Mouse (Mus musculus) neural tube, embryonic 12.5 days (tissue): ENCODE results near the gene Pla2g3. TPM values are rescaled to one million over a fixed set of nuclear protein-coding genes. Genes with fewer than 3 reads are reported as not detected.

ENCODE experiments used
- ATAC-seq: fragments of 200-750 bp; cut with Nextera tagmentation; 2 replicates; pipeline ENCODE4 v1.8.0; 2017; ENCODE audit warnings: low read depth, mild to moderate bottlenecking, moderate TSS enrichment, moderate library complexity; ENCODE audit not compliant: low FRiP score
- H3K27ac ChIP-seq: fragments of 300-500 bp; sonication (generic); 2 replicates; pipeline ENCODE4 v1.5.1; 2016
- H3K27me3 ChIP-seq: fragments of 300-500 bp; sonication (generic); replicated peaks from 2 replicates; pipeline ENCODE4 v1.6.1; 2016; ENCODE audit warnings: mild to moderate bottlenecking
- H3K36me3 ChIP-seq: fragments of 300-500 bp; sonication (generic); 2 replicates; pipeline ENCODE4 v1.6.1; 2016; ENCODE audit warnings: mild to moderate bottlenecking
- H3K4me1 ChIP-seq: fragments of 300-500 bp; sonication (generic); 2 replicates; pipeline ENCODE4 v1.6.1; 2016
- H3K4me2 ChIP-seq: fragments of 300-500 bp; sonication (generic); replicated peaks from 2 replicates; pipeline ENCODE4 v1.6.1; 2016; ENCODE audit warnings: mild to moderate bottlenecking
- H3K4me3 ChIP-seq: fragments of 300-500 bp; sonication (generic); 2 replicates; pipeline ENCODE4 v1.5.1; 2016
- H3K9ac ChIP-seq: fragments of 300-500 bp; sonication (generic); 2 replicates; pipeline ENCODE4 v1.6.1; 2016; ENCODE audit warnings: mild to moderate bottlenecking
- H3K9me3 ChIP-seq: fragments of 300-500 bp; sonication (generic); 2 replicates; pipeline ENCODE4 v1.6.1; 2016; ENCODE audit warnings: mild to moderate bottlenecking
- WGBS: fragments of 180-500 bp; shearing (Covaris S2); methylation state at CpG from one replicate; pipeline ENCODE4 v1.1.7; 2016; 5-methylcytosine and 5-hydroxymethylcytosine counted together
- polyA plus RNA-seq: library from polyadenylated mRNA; unstranded; fragments of >200 nt; fragmentation: Nextera tagmentation; extraction: Ambion mirVana; gene quantifications from 2 replicates; pipeline ENCODE4 v1.2.1, GENCODE M21; 2016

Gene Pla2g3
- polyA plus RNA-seq, 1 experiment from 2014 or later = 1.3 TPM

DNA sequence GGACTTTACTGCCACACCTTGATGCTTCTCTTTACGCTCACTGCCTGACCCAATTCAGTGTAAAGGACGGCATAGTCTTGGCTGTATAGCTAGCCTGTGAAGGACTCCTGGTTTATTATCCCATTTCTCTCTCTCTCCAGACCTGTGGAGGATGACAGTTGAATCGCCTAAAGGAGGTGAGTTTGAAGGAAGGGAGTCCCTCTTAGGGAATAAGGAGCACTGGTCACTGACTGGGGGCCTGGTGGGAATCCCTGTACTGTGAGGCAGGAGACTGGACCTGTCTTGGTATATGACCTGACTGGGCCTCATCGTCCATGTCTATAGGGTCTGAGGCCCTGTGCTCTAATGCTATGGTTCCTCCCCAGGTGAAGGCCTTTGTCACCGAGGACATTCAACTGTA, 28.0 kb downstream of the Pla2g3 start:
- H3K36me3 ChIP-seq = peaks cover 8% of the 10 kb centered on the region; the same call in 1 of the 2 replicates
- ATAC-seq = no peak
- H3K4me1 ChIP-seq = peaks cover 22% of the 10 kb centered on the region
- no peak overlapping the region for H3K9ac ChIP-seq
- no peak overlapping the region for H3K4me3 ChIP-seq
- H3K9me3 ChIP-seq = no peaks in the 10 kb centered on the region
- H3K27ac ChIP-seq = no peak overlapping the region
- WGBS = 72% methylated on average over 5 of the region's 5 CpGs
- H3K27me3 ChIP-seq = peaks cover 33% of the 10 kb centered on the region
- H3K4me2 ChIP-seq = 0 out of 2 replicates have a peak overlapping the region, but pooled peaks have one; percentile 8

- H3K9ac ChIP-seq = 0 out of 2 replicates have a peak overlapping the region, but pooled peaks have one; percentile 39
- WGBS = 3% methylated on average over 50 of the region's 50 CpGs
These were observed 29.1 kb downstream of the Pla2g3 start for GRCm38 (mm10) chr11:3516859-3517845.

DNA sequence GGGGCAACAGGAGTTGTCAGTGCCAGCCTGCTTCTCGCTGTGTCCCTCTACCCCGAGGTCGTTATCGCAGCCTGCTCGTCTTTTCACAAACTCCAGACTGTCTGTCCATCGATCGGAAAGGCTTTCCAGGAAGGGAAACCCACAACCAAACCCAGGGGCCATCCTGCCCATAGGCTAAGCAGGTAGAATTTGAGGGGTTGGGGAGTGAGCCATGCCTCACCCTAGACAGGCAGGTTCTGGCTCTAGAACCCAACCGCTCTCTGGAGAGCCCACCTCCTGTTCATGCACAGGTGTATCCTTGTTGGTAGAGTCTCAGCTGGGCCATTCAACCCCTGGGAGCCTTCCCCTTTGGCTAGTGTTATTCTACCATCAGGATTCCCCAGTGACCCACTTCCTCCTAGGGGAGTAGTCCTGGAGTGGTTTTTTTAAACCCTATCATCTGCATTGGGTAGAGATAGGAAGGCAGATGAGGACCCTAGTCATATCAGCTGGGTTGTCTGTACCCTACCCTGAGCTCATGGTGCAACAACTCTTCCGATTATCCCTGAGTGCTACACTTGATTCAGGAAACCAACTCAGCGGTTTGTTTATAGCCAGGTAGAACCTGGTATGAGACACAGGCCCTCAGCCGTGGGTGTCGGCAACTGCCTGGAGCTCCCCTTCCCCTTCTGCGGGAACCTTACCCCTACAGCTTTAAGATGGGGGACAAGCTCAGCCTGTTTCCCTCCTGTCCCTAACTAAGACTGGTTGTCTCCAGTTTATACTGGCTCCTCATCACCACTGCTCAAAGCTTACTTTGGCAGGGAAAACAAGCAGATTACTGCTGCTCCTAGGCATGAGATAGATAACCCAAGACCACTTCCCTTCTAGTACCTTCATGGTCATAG, 30.0 kb downstream of the Pla2g3 start:
- Histone ChIP-seq H3K27ac (no peak overlapping the region), H3K4me1 (peaks cover 22% of the 10 kb centered on the region), H3K9me3 (no peaks in the 10 kb centered on the region), H3K36me3 (peaks cover 26% of the 10 kb centered on the region), H3K4me3 (peak overlapping the region; percentile 29; the same call in 1 of the 2 replicates), H3K9ac (no peak overlapping the region), H3K4me2 (peak overlapping the region; percentile 72), H3K27me3 (peaks cover 33% of the 10 kb centered on the region)
- ATAC-seq = no peak
- WGBS = 59% methylated on average over 13 of the region's 13 CpGs

More at GRCm38 (mm10) chr11:3516859-3517845, 29.1 kb downstream of the Pla2g3 start:
- Histone ChIP-seq H3K27me3 (peaks cover 33% of the 10 kb centered on the region), H3K27ac (no peak overlapping the region), H3K36me3 (peaks cover 16% of the 10 kb centered on the region; the same call in 1 of the 2 replicates), H3K9me3 (no peaks in the 10 kb centered on the region), H3K4me1 (peaks cover 22% of the 10 kb centered on the region), H3K4me3 (peak overlapping the region; percentile 29), H3K4me2 (peak overlapping the region; percentile 72)
- ATAC-seq = no peak

DNA sequence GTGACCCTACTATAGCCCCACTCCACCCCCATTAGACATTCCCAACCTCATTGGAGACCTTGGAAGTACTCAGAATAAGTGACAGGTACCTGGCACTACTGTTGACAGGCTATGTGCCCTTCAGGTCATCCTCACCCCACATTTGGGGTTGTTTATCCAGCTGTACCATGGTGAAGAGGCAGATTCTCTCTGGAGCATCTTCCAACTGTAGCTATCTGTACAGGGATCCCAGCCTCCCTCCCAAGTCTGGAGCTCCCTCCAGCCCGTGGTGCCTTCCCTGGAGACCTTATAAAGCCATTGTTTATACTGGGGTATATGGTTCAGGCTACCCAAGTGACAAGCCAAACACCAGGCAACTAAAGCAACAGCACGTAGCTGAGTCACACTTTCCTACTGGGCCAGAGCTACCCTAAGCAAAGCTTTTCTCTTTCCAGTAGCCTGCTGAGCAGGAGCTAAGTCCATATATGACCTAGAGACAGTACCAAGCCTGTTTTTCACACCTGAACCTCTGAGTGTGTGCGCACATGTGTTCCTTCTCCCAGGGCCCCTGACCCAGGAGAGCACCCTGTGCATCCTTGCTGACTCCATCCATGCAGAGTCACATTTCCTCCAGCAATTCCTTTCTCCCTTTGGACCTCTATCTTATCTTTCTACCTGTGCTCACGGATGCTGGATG, 31.1 kb downstream of the Pla2g3 start:
- H3K4me3 ChIP-seq = no peak overlapping the region
- peaks cover 33% of the 10 kb centered on the region for H3K27me3 ChIP-seq
- H3K36me3 ChIP-seq = peaks cover 32% of the 10 kb centered on the region
- no peak overlapping the region for H3K9ac ChIP-seq
- no peak for ATAC-seq
- WGBS = 81% methylated on average over 4 of the region's 4 CpGs
- H3K27ac ChIP-seq = no peak overlapping the region
- no peak overlapping the region for H3K4me2 ChIP-seq
- H3K4me1 ChIP-seq = peaks cover 22% of the 10 kb centered on the region
- no peaks in the 10 kb centered on the region for H3K9me3 ChIP-seq

- no peak for ATAC-seq
- no peaks in the 10 kb centered on the region for H3K9me3 ChIP-seq
- WGBS = 84% methylated on average over 11 of the region's 11 CpGs
- no peak overlapping the region for H3K4me2 ChIP-seq
- no peak overlapping the region for H3K27ac ChIP-seq
- H3K36me3 ChIP-seq = peaks cover 39% of the 10 kb centered on the region
- no peak overlapping the region for H3K9ac ChIP-seq
- H3K4me3 ChIP-seq = no peak overlapping the region
- H3K4me1 ChIP-seq = peaks cover 20% of the 10 kb centered on the region
- peaks cover 29% of the 10 kb centered on the region for H3K27me3 ChIP-seq
These were observed 31.8 kb downstream of the Pla2g3 start for GRCm38 (mm10) chr11:3519756-3520398.

DNA sequence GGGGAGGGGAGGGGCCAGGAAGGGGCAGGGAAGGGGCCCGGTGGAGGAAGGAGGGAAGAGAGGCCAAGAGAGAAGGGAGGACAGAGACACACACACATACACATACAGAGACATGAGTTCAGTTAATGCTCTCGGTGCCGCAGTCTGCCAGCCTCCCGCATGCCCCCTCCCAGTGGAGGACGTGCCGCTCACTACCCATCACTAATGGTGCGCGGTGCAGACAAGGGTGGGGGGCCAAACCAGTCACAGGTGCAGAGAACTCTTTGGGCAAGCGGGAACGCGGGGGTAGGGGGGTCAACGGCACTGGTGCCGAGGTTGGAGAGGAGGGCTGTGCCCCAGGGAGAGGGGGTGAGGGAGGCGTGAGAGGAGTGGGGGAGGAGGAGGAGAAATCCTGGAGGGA, 32.8 kb downstream of the Pla2g3 start:
- no peak overlapping the region for H3K27ac ChIP-seq
- no peak for ATAC-seq
- H3K4me1 ChIP-seq = peaks cover 14% of the 10 kb centered on the region
- H3K27me3 ChIP-seq = peaks cover 21% of the 10 kb centered on the region
- H3K9ac ChIP-seq = no peak overlapping the region
- no peaks in the 10 kb centered on the region for H3K9me3 ChIP-seq
- 81% methylated on average over 14 of the region's 14 CpGs for WGBS
- H3K4me3 ChIP-seq = no peak overlapping the region
- peaks cover 47% of the 10 kb centered on the region for H3K36me3 ChIP-seq
- no peak overlapping the region for H3K4me2 ChIP-seq

GRCm38 (mm10) chr11:3521339-3522224, 33.5 kb downstream of the Pla2g3 start:
- H3K4me3 ChIP-seq = no peak overlapping the region
- H3K9ac ChIP-seq = no peak overlapping the region
- no peak overlapping the region for H3K27ac ChIP-seq
- ATAC-seq = no peak
- peaks cover 14% of the 10 kb centered on the region for H3K4me1 ChIP-seq
- 85% methylated on average over 23 of the region's 23 CpGs for WGBS
- peaks cover 53% of the 10 kb centered on the region for H3K36me3 ChIP-seq
- peaks cover 17% of the 10 kb centered on the region for H3K27me3 ChIP-seq
- H3K9me3 ChIP-seq = no peaks in the 10 kb centered on the region
- H3K4me2 ChIP-seq = no peak overlapping the region

GRCm38 (mm10) chr11:3522285-3523000, 34.4 kb downstream of the Pla2g3 start:
- WGBS = 95% methylated on average over 17 of the region's 17 CpGs
- peaks cover 62% of the 10 kb centered on the region for H3K36me3 ChIP-seq
- H3K9me3 ChIP-seq = no peaks in the 10 kb centered on the region
- H3K27ac ChIP-seq = no peak overlapping the region
- no peak overlapping the region for H3K4me2 ChIP-seq
- ATAC-seq = no peak
- H3K9ac ChIP-seq = no peak overlapping the region
- H3K27me3 ChIP-seq = peaks cover 10% of the 10 kb centered on the region
- H3K4me1 ChIP-seq = peaks cover 6% of the 10 kb centered on the region
- no peak overlapping the region for H3K4me3 ChIP-seq

- no peak overlapping the region for H3K4me2 ChIP-seq
- no peak overlapping the region for H3K27ac ChIP-seq
- no peak for ATAC-seq
- no peaks in the 10 kb centered on the region for H3K9me3 ChIP-seq
- H3K4me3 ChIP-seq = no peak overlapping the region
- peaks cover 74% of the 10 kb centered on the region for H3K36me3 ChIP-seq
- no peaks in the 10 kb centered on the region for H3K4me1 ChIP-seq
- no peaks in the 10 kb centered on the region for H3K27me3 ChIP-seq
- WGBS = 89% methylated on average over 7 of the region's 7 CpGs
- H3K9ac ChIP-seq = no peak overlapping the region
These were observed 35.9 kb downstream of the Pla2g3 start for GRCm38 (mm10) chr11:3523840-3524582.

GRCm38 (mm10) chr11:3525560-3525959, 37.5 kb downstream of the Pla2g3 start:
- no peaks in the 10 kb centered on the region for H3K9me3 ChIP-seq
- H3K9ac ChIP-seq = no peak overlapping the region
- no peaks in the 10 kb centered on the region for H3K4me1 ChIP-seq
- H3K4me2 ChIP-seq = no peak overlapping the region
- H3K36me3 ChIP-seq = peaks cover 88% of the 10 kb centered on the region
- WGBS = 89% methylated on average over 4 of the region's 4 CpGs
- no peak for ATAC-seq
- no peak overlapping the region for H3K4me3 ChIP-seq
- H3K27ac ChIP-seq = no peak overlapping the region
- no peaks in the 10 kb centered on the region for H3K27me3 ChIP-seq
